Comparison of ENCODE assay signal across 8 mouse cellular contexts in genomic region chr14:28675476-28675875, GRCm38 (mm10).
DNase-seq lines count a peak whose midpoint lies in the region; ATAC-seq and TF ChIP-seq lines count a peak whose summit lies in the region.

No protein-coding gene starts in this region.

- ATAC-seq in hindbrain, embryonic 14.5 days (ENCODE audit: low FRiP score): peak; percentile 51; the same call in 1 of the 2 replicates
- no peak for ATAC-seq in hindbrain, embryonic 11.5 days (ENCODE audit: low FRiP score)

- no peak for TF ChIP-seq CTCF in thymus, adult 2 months (IDR thresholded peaks at IDR 0.05; ENCODE audit: borderline replicate concordance, control insufficient read depth, extremely low read depth, insufficient read depth, low read length, poor library complexity)

- H3K4me2 ChIP-seq in hindbrain, embryonic 14.5 days (replicated peaks): no peak overlapping the region
- no peak overlapping the region for H3K4me2 ChIP-seq in hindbrain, embryonic 11.5 days (replicated peaks; ENCODE audit: low read depth, low read length)

- H3K9ac ChIP-seq in hindbrain, embryonic 14.5 days: no peak overlapping the region
- H3K9ac ChIP-seq in hindbrain, embryonic 11.5 days (ENCODE audit: low read depth, low read length): no peak overlapping the region

- no peak for TF ChIP-seq POLR2A in thymus, adult 2 months (IDR thresholded peaks at IDR 0.05; ENCODE audit: control insufficient read depth, extremely low read depth, insufficient read depth, low read length, poor library complexity)

- H3K9me3 ChIP-seq in hindbrain, embryonic 14.5 days (ENCODE audit: control insufficient read depth, low read length): no peaks in the 10 kb centered on the region
- no peaks in the 10 kb centered on the region for H3K9me3 ChIP-seq in hindbrain, embryonic 11.5 days (ENCODE audit: control insufficient read depth, low read length)

- no peak overlapping the region for H3K4me3 ChIP-seq in hindbrain, embryonic 14.5 days (replicated peaks; ENCODE audit: low read length)
- no peak overlapping the region for H3K4me3 ChIP-seq in hindbrain, embryonic 11.5 days (ENCODE audit: low read depth, low read length)
- H3K4me3 ChIP-seq in thymus, adult 2 months (ENCODE audit: control insufficient read depth, insufficient read depth, low read length): no peak overlapping the region

- no peaks in the 10 kb centered on the region for H3K27me3 ChIP-seq in hindbrain, embryonic 14.5 days (ENCODE audit: control insufficient read depth, insufficient read depth, low read length)
- no peaks in the 10 kb centered on the region for H3K27me3 ChIP-seq in hindbrain, embryonic 11.5 days (ENCODE audit: control insufficient read depth, insufficient read depth, low read length)
- no peaks in the 10 kb centered on the region for H3K27me3 ChIP-seq in thymus, adult 2 months (ENCODE audit: control insufficient read depth, insufficient read depth, low read length)

- peak; percentile 76 for DNase-seq in hindbrain, embryonic 14.5 days (ENCODE audit: low spot score)
- DNase-seq in hindbrain, embryonic 11.5 days (ENCODE audit: low spot score): no peak
- peak; percentile 77 to 78 for DNase-seq in adrenal gland, postnatal 36 days
- peak; percentile 39 to 40 for DNase-seq in frontal cortex, postnatal 14 days (ENCODE audit: low spot score in 2 of 2)
- peak; percentile 72 to 77 for DNase-seq in kidney, postnatal 4 days
- peak; percentile 29 for DNase-seq in lung, postnatal 25 days (ENCODE audit: low spot score)
- DNase-seq in thymus, adult 2 months: no peak
- no peak for DNase-seq in spleen, postnatal 4 days (ENCODE audit: low spot score in 2 of 2)

- H3K4me1 ChIP-seq in hindbrain, embryonic 14.5 days (replicated peaks; ENCODE audit: control insufficient read depth, insufficient read depth, low read length): 0 out of 2 replicates have a peak, but pooled peaks cover 4% of the 10 kb centered on the region
- H3K4me1 ChIP-seq in hindbrain, embryonic 11.5 days (replicated peaks; ENCODE audit: control insufficient read depth, insufficient read depth, low read length): no peaks in the 10 kb centered on the region
- no peaks in the 10 kb centered on the region for H3K4me1 ChIP-seq in thymus, adult 2 months (replicated peaks; ENCODE audit: control insufficient read depth, insufficient read depth, low read length)

- H3K27ac ChIP-seq in hindbrain, embryonic 14.5 days: no peak overlapping the region
- no peak overlapping the region for H3K27ac ChIP-seq in hindbrain, embryonic 11.5 days (ENCODE audit: low read depth, low read length)
- no peak overlapping the region for H3K27ac ChIP-seq in thymus, adult 2 months (ENCODE audit: control insufficient read depth, insufficient read depth, low read length)

- no peaks in the 10 kb centered on the region for H3K36me3 ChIP-seq in hindbrain, embryonic 14.5 days (replicated peaks; ENCODE audit: control insufficient read depth, insufficient read depth)
- H3K36me3 ChIP-seq in hindbrain, embryonic 11.5 days (ENCODE audit: control insufficient read depth, insufficient read depth, low read length): no peaks in the 10 kb centered on the region
- no peaks in the 10 kb centered on the region for H3K36me3 ChIP-seq in thymus, adult 2 months (ENCODE audit: control insufficient read depth, insufficient read depth, low read length)

- WGBS in hindbrain, embryonic 14.5 days: 46% methylated on average over 5 of the region's 5 CpGs
- 56% methylated on average over 5 of the region's 5 CpGs for WGBS in hindbrain, embryonic 11.5 days
- 76% methylated on average over 5 of the region's 5 CpGs for WGBS in thymus, adult 2 months

Comparison
In these comparisons a context has a peak if more than half of its experiments do, and no peak if none do; other contexts are left out.
1. DNase-seq: peak in hindbrain, embryonic 14.5 days (single experiment), adrenal gland, postnatal 36 days (2 of 2), frontal cortex, postnatal 14 days (2 of 2), kidney, postnatal 4 days (2 of 2) and lung, postnatal 25 days (single experiment); none in hindbrain, embryonic 11.5 days (single experiment), thymus, adult 2 months (single experiment) and spleen, postnatal 4 days (0 of 2).